Mouse (Mus musculus) ES-Bruce4 (cell line): ENCODE data around the gene Asic5. TPM values are rescaled to one million over a fixed set of nuclear protein-coding genes. Genes with fewer than 3 reads are reported as not detected.

ENCODE experiments used
- H3K27ac ChIP-seq: 2 replicates; pipeline ENCODE4 v1.5.1; 2012; ENCODE audit warnings: low read length, inconsistent platforms; ENCODE audit not compliant: insufficient read depth
- H3K27me3 ChIP-seq: 2 replicates; pipeline ENCODE4 v1.6.1; 2012; ENCODE audit warnings: mild to moderate bottlenecking, low read length, inconsistent platforms; ENCODE audit not compliant: control insufficient read depth, poor library complexity, insufficient read depth, severe bottlenecking
- H3K36me3 ChIP-seq: 2 replicates; pipeline ENCODE4 v1.6.1; 2012; ENCODE audit warnings: inconsistent platforms, mild to moderate bottlenecking, low read length, moderate library complexity; ENCODE audit not compliant: control insufficient read depth, poor library complexity, insufficient read depth, severe bottlenecking
- H3K4me1 ChIP-seq: one replicate; pipeline ENCODE4 v1.8.1; 2011; ENCODE audit warnings: low read length; ENCODE audit not compliant: control insufficient read depth, insufficient read depth
- H3K4me3 ChIP-seq: 2 replicates; pipeline ENCODE4 v1.5.1; 2011; ENCODE audit warnings: low read depth, mild to moderate bottlenecking, low read length
- H3K9ac ChIP-seq: 2 replicates; pipeline ENCODE4 v1.6.1; 2012; ENCODE audit warnings: low read depth, mild to moderate bottlenecking, inconsistent platforms; ENCODE audit not compliant: poor library complexity, severe bottlenecking
- H3K9me3 ChIP-seq: replicated peaks from 2 replicates; pipeline ENCODE4 v1.6.1; 2012; ENCODE audit warnings: mild to moderate bottlenecking, low read length, inconsistent platforms; ENCODE audit not compliant: control insufficient read depth, poor library complexity, insufficient read depth, severe bottlenecking
- CTCF ChIP-seq: IDR thresholded peaks from one replicate; pipeline ENCODE4 v1.8.1; 2011; ENCODE audit warnings: low read depth, low read length
- EP300 ChIP-seq: IDR thresholded peaks from 2 replicates; pipeline ENCODE4 v1.6.1; 2011; ENCODE audit warnings: low read depth, low read length; ENCODE audit not compliant: insufficient read depth
- POLR2A ChIP-seq: IDR thresholded peaks from one replicate; pipeline ENCODE4 v1.8.1; 2011; ENCODE audit warnings: low read length; ENCODE audit not compliant: insufficient read depth
- polyA plus RNA-seq: library from polyadenylated mRNA; stranded (reverse); fragments of >200 nt; gene quantifications from 2 replicates; pipeline ENCODE4 v1.2.4, GENCODE M21; 2011; ENCODE audit warnings: low read depth; ENCODE audit not compliant: missing spikeins, insufficient read depth, insufficient read length

The Asic5 gene
- polyA plus RNA-seq, 1 experiment, result not detected

DNA sequence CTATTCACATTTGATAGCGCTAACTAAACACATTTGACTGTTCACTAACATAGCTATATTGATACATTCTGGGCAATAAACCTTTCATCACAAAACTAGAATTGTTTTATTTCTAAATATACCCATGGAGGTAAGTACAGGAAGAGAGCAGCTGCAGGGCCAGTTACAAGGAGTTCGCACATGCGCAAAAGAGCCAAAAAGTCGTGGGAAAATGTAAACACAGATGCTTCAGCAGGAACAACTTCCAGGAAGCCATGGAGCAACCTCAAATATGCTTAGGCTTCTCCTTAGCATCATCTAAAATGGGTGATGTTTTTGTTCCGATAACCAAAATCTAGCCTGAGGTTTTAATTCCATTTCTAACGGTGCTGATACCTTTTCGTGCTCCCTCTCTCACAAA is 66.6 kb downstream of the Asic5 start:
- no peak for TF ChIP-seq EP300
- TF ChIP-seq POLR2A, result no peak
- no peak for TF ChIP-seq CTCF
- Histone ChIP-seq H3K27ac (no peak overlapping the region), H3K9me3 (no peaks in the 10 kb centered on the region), H3K27me3 (no peaks in the 10 kb centered on the region), H3K4me1 (no peaks in the 10 kb centered on the region), H3K36me3 (no peaks in the 10 kb centered on the region), H3K9ac (no peak overlapping the region), H3K4me3 (no peak overlapping the region)

DNA sequence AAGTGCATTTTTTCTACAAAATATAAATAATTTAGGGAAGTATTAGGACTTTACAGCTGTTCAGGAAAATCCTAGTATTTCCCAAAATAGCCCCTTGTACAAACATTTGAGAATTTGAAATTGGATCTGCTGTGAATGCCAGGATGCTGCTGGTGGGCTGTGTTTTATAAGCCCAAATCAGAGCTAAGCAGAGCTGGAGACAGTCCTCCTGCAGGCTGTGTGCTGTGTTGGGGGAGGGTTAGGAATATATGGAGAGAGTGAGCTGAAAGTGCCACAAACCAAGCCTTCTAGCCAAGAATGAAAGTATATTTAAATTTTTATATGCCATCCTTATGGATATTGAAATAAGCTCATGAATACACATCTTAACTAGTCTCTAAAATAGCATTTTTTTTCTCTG is 69.4 kb downstream of the Asic5 start:
- Histone ChIP-seq H3K9me3 (no peaks in the 10 kb centered on the region), H3K4me3 (no peak overlapping the region), H3K9ac (no peak overlapping the region), H3K27ac (no peak overlapping the region), H3K27me3 (no peaks in the 10 kb centered on the region), H3K4me1 (no peaks in the 10 kb centered on the region), H3K36me3 (no peaks in the 10 kb centered on the region)
- TF ChIP-seq CTCF (no peak), POLR2A (no peak), EP300 (no peak)

DNA sequence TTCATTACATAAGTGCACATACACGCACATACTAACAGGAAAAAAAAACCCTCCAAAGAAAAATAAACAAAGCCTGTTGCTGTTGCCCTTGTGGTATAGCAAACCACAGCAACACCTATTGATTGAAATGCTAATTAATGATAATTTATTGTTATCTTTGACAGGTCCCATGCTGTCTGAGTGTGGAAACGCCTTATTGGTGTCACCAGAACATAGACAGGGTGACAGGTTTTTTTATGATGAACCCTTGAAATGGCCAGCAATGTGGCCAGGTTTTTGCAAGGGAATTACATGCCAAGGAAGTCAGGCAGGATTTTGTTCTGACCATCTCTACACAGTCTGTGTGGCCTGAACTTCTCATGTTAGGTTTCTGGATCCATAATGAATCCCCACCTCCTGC is 69.9 kb downstream of the Asic5 start:
- no peaks in the 10 kb centered on the region for H3K4me1 ChIP-seq
- H3K27ac ChIP-seq, result no peak overlapping the region
- TF ChIP-seq POLR2A (no peak), EP300 (no peak), CTCF (no peak)
- H3K27me3 ChIP-seq, result no peaks in the 10 kb centered on the region
- H3K9ac ChIP-seq, result no peak overlapping the region
- no peak overlapping the region for H3K4me3 ChIP-seq
- H3K9me3 ChIP-seq, result no peaks in the 10 kb centered on the region
- H3K36me3 ChIP-seq, result no peaks in the 10 kb centered on the region

GRCm38 (mm10) chr3:82054283-82054974 is 72.3 kb downstream of the Asic5 start:
- no peak for TF ChIP-seq POLR2A
- TF ChIP-seq CTCF, result no peak
- no peak for TF ChIP-seq EP300
- no peak overlapping the region for H3K9ac ChIP-seq
- H3K4me3 ChIP-seq, result no peak overlapping the region
- H3K27ac ChIP-seq, result no peak overlapping the region
- no peaks in the 10 kb centered on the region for H3K9me3 ChIP-seq
- H3K27me3 ChIP-seq, result no peaks in the 10 kb centered on the region
- no peaks in the 10 kb centered on the region for H3K36me3 ChIP-seq
- no peaks in the 10 kb centered on the region for H3K4me1 ChIP-seq

DNA sequence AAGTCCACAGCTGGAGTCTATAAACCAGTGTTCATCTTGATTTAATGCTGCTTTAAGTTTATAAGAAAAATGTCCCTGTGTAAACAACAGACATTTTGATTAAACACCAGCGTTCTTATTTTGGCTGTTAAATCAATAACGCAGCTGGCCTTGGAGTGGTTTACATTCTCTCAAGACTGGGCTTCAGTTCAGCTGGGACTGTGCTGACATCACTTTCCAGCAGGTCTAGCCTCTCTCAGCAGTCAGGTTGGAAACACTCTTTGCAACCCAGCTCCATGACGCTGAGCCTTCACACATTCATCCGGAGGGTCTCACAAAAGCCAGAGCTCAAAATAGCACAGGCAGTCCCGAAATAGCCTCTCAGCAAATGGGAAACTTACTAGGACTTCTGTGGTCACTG is 75.1 kb downstream of the Asic5 start:
- Histone ChIP-seq H3K27ac (no peak overlapping the region), H3K4me3 (no peak overlapping the region), H3K9ac (no peak overlapping the region), H3K9me3 (no peaks in the 10 kb centered on the region), H3K4me1 (no peaks in the 10 kb centered on the region), H3K36me3 (no peaks in the 10 kb centered on the region), H3K27me3 (no peaks in the 10 kb centered on the region)
- TF ChIP-seq POLR2A (no peak), EP300 (no peak), CTCF (no peak)

- H3K4me3 ChIP-seq, result no peak overlapping the region
- no peak overlapping the region for H3K9ac ChIP-seq
- TF ChIP-seq EP300 (no peak), CTCF (no peak), POLR2A (no peak)
- no peaks in the 10 kb centered on the region for H3K27me3 ChIP-seq
- H3K4me1 ChIP-seq, result no peaks in the 10 kb centered on the region
- no peaks in the 10 kb centered on the region for H3K36me3 ChIP-seq
- no peak overlapping the region for H3K27ac ChIP-seq
- H3K9me3 ChIP-seq, result no peaks in the 10 kb centered on the region
Observed at GRCm38 (mm10) chr3:82061402-82062180, 79.5 kb downstream of the Asic5 start.
